Mouse (Mus musculus) retina, embryonic 14.5 days (tissue): ENCODE data around the gene Cd209d.
"Not testable (repeated sequence)": the region's sequence is repeated elsewhere in the genome, so short reads cannot be mapped to it uniquely, and the experiment has no call there.

Experiments
- DNase-seq: peaks from one replicate; pipeline ENCODE4 v3.0.0-alpha.2; 2015; ENCODE audit warnings: low spot score

Cd209d gene

DNA sequence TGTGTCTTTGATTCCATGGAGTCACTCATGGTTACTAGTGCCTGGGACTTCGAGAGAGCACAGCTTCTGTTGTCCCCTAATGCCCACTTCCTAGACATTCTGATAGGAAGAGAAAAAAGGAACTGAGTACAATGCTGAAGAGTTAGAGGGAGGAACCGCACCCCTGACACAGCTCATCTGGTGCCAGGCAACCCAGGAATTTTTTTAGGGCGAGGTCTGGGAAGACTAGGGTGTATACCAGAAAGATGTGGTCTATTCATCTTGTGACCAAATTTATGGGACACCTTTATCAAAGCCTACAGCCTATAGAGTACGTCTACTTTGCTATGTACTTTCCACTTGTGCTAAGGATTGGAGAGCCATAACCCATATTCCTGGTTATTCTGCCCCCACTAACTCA lies at the start of gene Cd209d:
Cd209d (minus strand) TSS at position 101 of the 400 bp plus-strand sequence.
- DNase-seq: no peak

DNA sequence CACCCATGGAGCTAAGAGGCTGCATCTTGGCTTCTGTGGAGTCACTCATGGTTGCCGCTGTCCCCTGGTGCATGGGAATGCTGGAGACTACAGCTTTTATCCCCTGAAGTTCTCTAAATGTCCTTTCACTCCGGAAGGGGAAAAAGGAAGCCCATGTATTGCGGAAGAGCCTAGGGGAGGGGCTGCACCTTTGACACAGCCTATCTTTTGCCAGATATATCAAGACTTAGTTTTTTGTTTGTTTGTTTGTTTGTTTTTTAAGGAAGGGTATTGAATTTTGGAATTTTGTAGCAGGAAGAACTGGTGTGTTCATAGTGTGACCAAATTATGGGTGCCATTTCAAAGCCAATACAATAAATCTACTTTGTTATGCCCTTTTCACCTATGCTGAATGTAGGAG lies 48.4 kb upstream of the Cd209d start, which contains the start of gene Cd209b:
Cd209b (minus strand) TSS at position 101 of the 400 bp plus-strand sequence.
- no peak for DNase-seq

DNA sequence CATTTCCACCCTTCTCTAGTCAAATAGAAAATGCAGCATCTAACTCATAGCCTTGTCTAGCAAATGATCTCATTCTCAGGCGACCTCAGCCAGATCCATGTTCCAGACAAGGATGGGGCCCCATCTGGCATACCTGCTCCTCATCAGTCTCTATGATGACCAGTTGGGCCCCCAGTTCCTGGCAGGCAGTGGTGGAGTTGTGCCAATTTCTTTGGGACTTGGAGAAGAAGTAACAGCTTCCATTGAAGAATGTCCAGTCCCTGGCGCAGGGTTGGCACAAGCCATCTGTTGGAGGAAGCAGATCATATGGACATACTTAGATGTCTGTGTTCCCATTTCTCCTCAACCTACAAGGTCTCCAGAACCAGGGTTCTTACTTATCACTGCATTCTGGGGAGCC lies 2.2 kb downstream of the Cd209d start:
- DNase-seq: no peak

DNA sequence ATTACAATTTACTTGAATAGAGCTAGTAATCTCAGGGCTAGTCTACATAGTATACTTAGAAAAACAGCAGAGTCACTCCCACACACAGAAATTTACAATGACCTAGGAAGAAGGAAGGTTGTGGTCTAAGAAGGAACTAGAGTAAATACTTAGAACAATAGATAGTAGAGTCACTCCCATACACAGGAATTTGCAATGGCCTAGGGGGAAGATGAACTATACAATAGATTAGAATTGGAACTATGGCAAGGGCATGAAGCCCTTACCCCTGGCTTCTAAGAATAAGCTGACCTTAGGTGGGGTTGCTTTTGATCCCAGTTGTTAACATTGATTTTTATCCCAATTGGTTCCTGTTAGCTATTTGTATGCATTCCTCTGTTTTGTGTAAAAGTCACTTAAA lies 15.6 kb downstream of the Cd209d start:
- DNase-seq: not testable (repeated sequence)

DNA sequence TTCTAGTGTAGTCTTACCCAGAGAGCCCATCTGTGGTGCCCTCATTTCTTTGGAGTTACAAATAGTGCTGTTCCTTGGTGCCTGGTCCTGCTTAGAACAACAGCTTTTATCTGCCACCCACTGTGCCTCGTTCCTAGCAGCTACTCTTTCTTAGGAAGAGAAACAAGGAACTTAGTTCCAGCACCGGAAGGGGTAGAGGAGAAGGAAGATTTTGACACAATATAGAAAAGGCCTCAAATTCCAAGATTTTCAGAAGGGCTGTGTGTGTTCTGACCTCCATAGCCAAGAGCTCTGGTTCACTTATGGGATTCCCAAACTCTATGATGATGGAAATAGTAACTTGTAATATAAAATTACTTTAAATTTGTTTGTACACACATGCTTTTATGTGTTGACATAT lies 24.1 kb downstream of the Cd209d start, which contains the start of gene Cd209e:
Cd209e (minus strand) TSS at position 101 of the 400 bp plus-strand sequence.
- DNase-seq: no peak
